Mouse (Mus musculus) kidney, embryonic 15.5 days (tissue): Measurements from ENCODE around the gene Ntm. TPM values are rescaled to one million over a fixed set of nuclear protein-coding genes. Genes with fewer than 3 reads are reported as not detected.

ENCODE experiments used
- ATAC-seq: fragments of 200-750 bp; cut with Nextera tagmentation; replicated peaks from 2 replicates; pipeline ENCODE4 v1.8.0; 2017; ENCODE audit warnings: moderate TSS enrichment; ENCODE audit not compliant: low FRiP score
- H3K27ac ChIP-seq: fragments of 300-500 bp; sonication (generic); 2 replicates; pipeline ENCODE4 v1.5.1; 2015; ENCODE audit warnings: mild to moderate bottlenecking, inconsistent platforms
- H3K27me3 ChIP-seq: fragments of 300-500 bp; sonication (generic); 2 replicates; pipeline ENCODE4 v1.6.1; 2015; ENCODE audit warnings: inconsistent platforms
- H3K36me3 ChIP-seq: fragments of 300-500 bp; sonication (generic); 2 replicates; pipeline ENCODE4 v1.6.1; 2015; ENCODE audit warnings: inconsistent platforms
- H3K4me1 ChIP-seq: fragments of 300-500 bp; sonication (generic); 2 replicates; pipeline ENCODE4 v1.6.1; 2015; ENCODE audit warnings: inconsistent platforms
- H3K4me2 ChIP-seq: fragments of 300-500 bp; sonication (generic); 2 replicates; pipeline ENCODE4 v1.6.1; 2015; ENCODE audit warnings: moderate library complexity, mild to moderate bottlenecking, inconsistent platforms
- H3K4me3 ChIP-seq: fragments of 300-500 bp; sonication (generic); replicated peaks from 2 replicates; pipeline ENCODE4 v1.5.1; 2015; ENCODE audit warnings: mild to moderate bottlenecking, inconsistent platforms
- H3K9ac ChIP-seq: fragments of 300-500 bp; sonication (generic); 2 replicates; pipeline ENCODE4 v1.6.1; 2015; ENCODE audit warnings: mild to moderate bottlenecking, inconsistent platforms
- H3K9me3 ChIP-seq: fragments of 300-500 bp; sonication (generic); replicated peaks from 2 replicates; pipeline ENCODE4 v1.6.1; 2016; ENCODE audit warnings: inconsistent platforms
- WGBS: fragments of 180-500 bp; shearing (Covaris S2); methylation state at CpG from one replicate; pipeline ENCODE4 v1.1.7; 2015; ENCODE audit warnings: mixed read lengths; 5-methylcytosine and 5-hydroxymethylcytosine counted together
- polyA plus RNA-seq: library from polyadenylated mRNA; unstranded; fragments of >200 nt; fragmentation: Nextera tagmentation; extraction: Ambion mirVana; gene quantifications from 2 replicates; pipeline ENCODE4 v1.2.1, GENCODE M21; 2015

The Ntm gene
- polyA plus RNA-seq, 1 experiment from 2014 or later: 45.5 TPM

- H3K4me2 ChIP-seq: no peak overlapping the region
- no peaks in the 10 kb centered on the region for H3K4me1 ChIP-seq
- no peaks in the 10 kb centered on the region for H3K36me3 ChIP-seq
- no peak overlapping the region for H3K27ac ChIP-seq
- WGBS: 63% methylated on average over 3 of the region's 3 CpGs
- ATAC-seq: no peak
- H3K4me3 ChIP-seq: no peak overlapping the region
- H3K9me3 ChIP-seq: no peaks in the 10 kb centered on the region
- H3K27me3 ChIP-seq: no peaks in the 10 kb centered on the region
- H3K9ac ChIP-seq: no peak overlapping the region
Measured at GRCm38 (mm10) chr9:29877583-29877982, 85.4 kb downstream of the Ntm start.

- WGBS: 19% methylated on average over 5 of the region's 5 CpGs
- Histone ChIP-seq H3K36me3 (no peaks in the 10 kb centered on the region), H3K9ac (no peak overlapping the region)
Measured at GRCm38 (mm10) chr9:29867746-29868145, 95.2 kb downstream of the Ntm start.

GRCm38 (mm10) chr9:29866824-29867223 lies 96.1 kb downstream of the Ntm start:
- H3K27ac ChIP-seq: no peak overlapping the region
- ATAC-seq: no peak
- WGBS: 28% methylated on average over 3 of the region's 3 CpGs

More at GRCm38 (mm10) chr9:29867746-29868145, 95.2 kb downstream of the Ntm start:
- H3K27ac ChIP-seq: no peak overlapping the region
- H3K9me3 ChIP-seq: no peaks in the 10 kb centered on the region
- H3K4me3 ChIP-seq: no peak overlapping the region
- no peak overlapping the region for H3K4me2 ChIP-seq
- H3K4me1 ChIP-seq: peaks cover 6% of the 10 kb centered on the region; the same call in 1 of the 2 replicates
- no peak for ATAC-seq
- H3K27me3 ChIP-seq: no peaks in the 10 kb centered on the region

GRCm38 (mm10) chr9:29866101-29866500 lies 96.8 kb downstream of the Ntm start:
- no peak overlapping the region for H3K4me2 ChIP-seq
- no peak overlapping the region for H3K27ac ChIP-seq
- H3K9ac ChIP-seq: no peak overlapping the region
- H3K9me3 ChIP-seq: no peaks in the 10 kb centered on the region
- no peak for ATAC-seq
- H3K4me1 ChIP-seq: peaks cover 6% of the 10 kb centered on the region; the same call in 1 of the 2 replicates
- H3K4me3 ChIP-seq: no peak overlapping the region
- H3K36me3 ChIP-seq: no peaks in the 10 kb centered on the region
- 64% methylated on average over 4 of the region's 4 CpGs for WGBS
- no peaks in the 10 kb centered on the region for H3K27me3 ChIP-seq

More at GRCm38 (mm10) chr9:29866824-29867223, 96.1 kb downstream of the Ntm start:
- Histone ChIP-seq H3K9ac (no peak overlapping the region), H3K4me2 (no peak overlapping the region), H3K9me3 (no peaks in the 10 kb centered on the region), H3K27me3 (no peaks in the 10 kb centered on the region), H3K36me3 (no peaks in the 10 kb centered on the region), H3K4me1 (peaks cover 6% of the 10 kb centered on the region; the same call in 1 of the 2 replicates), H3K4me3 (no peak overlapping the region)

GRCm38 (mm10) chr9:29865502-29865901 lies 97.4 kb downstream of the Ntm start:
- Histone ChIP-seq H3K9me3 (no peaks in the 10 kb centered on the region), H3K4me3 (no peak overlapping the region), H3K36me3 (no peaks in the 10 kb centered on the region), H3K9ac (no peak overlapping the region), H3K4me2 (no peak overlapping the region), H3K27ac (no peak overlapping the region), H3K4me1 (peaks cover 6% of the 10 kb centered on the region; the same call in 1 of the 2 replicates), H3K27me3 (no peaks in the 10 kb centered on the region)
- ATAC-seq: no peak
- 74% methylated on average over 8 of the region's 8 CpGs for WGBS

- Histone ChIP-seq H3K9me3 (no peaks in the 10 kb centered on the region), H3K9ac (no peak overlapping the region), H3K4me3 (no peak overlapping the region), H3K4me1 (peaks cover 6% of the 10 kb centered on the region; the same call in 1 of the 2 replicates), H3K36me3 (no peaks in the 10 kb centered on the region), H3K4me2 (no peak overlapping the region), H3K27ac (no peak overlapping the region), H3K27me3 (no peaks in the 10 kb centered on the region)
- ATAC-seq: no peak
- WGBS: 21% methylated on average over 1 of the region's 1 CpGs
Measured at GRCm38 (mm10) chr9:29864886-29865285, 98.1 kb downstream of the Ntm start.

GRCm38 (mm10) chr9:29862408-29862807 lies 100.5 kb downstream of the Ntm start:
- 69% methylated on average over 5 of the region's 5 CpGs for WGBS
- Histone ChIP-seq H3K27ac (no peak overlapping the region), H3K4me3 (no peak overlapping the region), H3K36me3 (no peaks in the 10 kb centered on the region), H3K4me1 (no peaks in the 10 kb centered on the region), H3K9me3 (no peaks in the 10 kb centered on the region), H3K9ac (no peak overlapping the region), H3K4me2 (no peak overlapping the region), H3K27me3 (no peaks in the 10 kb centered on the region)
- no peak for ATAC-seq

- H3K27ac ChIP-seq: no peak overlapping the region
- H3K27me3 ChIP-seq: no peaks in the 10 kb centered on the region
- no peak for ATAC-seq
- no peak overlapping the region for H3K4me2 ChIP-seq
- no peaks in the 10 kb centered on the region for H3K4me1 ChIP-seq
- no peaks in the 10 kb centered on the region for H3K36me3 ChIP-seq
- WGBS: 90% methylated on average over 6 of the region's 6 CpGs
- H3K9me3 ChIP-seq: no peaks in the 10 kb centered on the region
- H3K4me3 ChIP-seq: no peak overlapping the region
- H3K9ac ChIP-seq: no peak overlapping the region
Measured at GRCm38 (mm10) chr9:29859256-29860048, 103.5 kb downstream of the Ntm start.

GRCm38 (mm10) chr9:29848735-29849455 lies 114.0 kb downstream of the Ntm start:
- Histone ChIP-seq H3K9me3 (no peaks in the 10 kb centered on the region), H3K4me2 (no peak overlapping the region), H3K4me1 (no peaks in the 10 kb centered on the region), H3K9ac (no peak overlapping the region), H3K27ac (no peak overlapping the region), H3K4me3 (no peak overlapping the region), H3K27me3 (peaks cover 4% of the 10 kb centered on the region; the same call in 1 of the 2 replicates), H3K36me3 (no peaks in the 10 kb centered on the region)
- WGBS: 52% methylated on average over 8 of the region's 8 CpGs
- no peak for ATAC-seq

- 0 out of 2 replicates have a peak, but pooled peaks cover 4% of the 10 kb centered on the region for H3K4me1 ChIP-seq
- H3K4me3 ChIP-seq: no peak overlapping the region
- no peaks in the 10 kb centered on the region for H3K27me3 ChIP-seq
- H3K9ac ChIP-seq: no peak overlapping the region
- no peaks in the 10 kb centered on the region for H3K36me3 ChIP-seq
- 86% methylated on average over 6 of the region's 6 CpGs for WGBS
- H3K27ac ChIP-seq: no peak overlapping the region
- no peak for ATAC-seq
- H3K9me3 ChIP-seq: no peaks in the 10 kb centered on the region
- H3K4me2 ChIP-seq: no peak overlapping the region
Measured at GRCm38 (mm10) chr9:29837344-29837743, 125.6 kb downstream of the Ntm start.

- ATAC-seq: no peak
- Histone ChIP-seq H3K4me3 (no peak overlapping the region), H3K4me1 (0 out of 2 replicates have a peak, but pooled peaks cover 4% of the 10 kb centered on the region), H3K9ac (no peak overlapping the region), H3K9me3 (no peaks in the 10 kb centered on the region), H3K36me3 (no peaks in the 10 kb centered on the region), H3K27ac (no peak overlapping the region), H3K4me2 (no peak overlapping the region), H3K27me3 (no peaks in the 10 kb centered on the region)
- WGBS: 81% methylated on average over 5 of the region's 5 CpGs
Measured at GRCm38 (mm10) chr9:29834911-29835310, 128.0 kb downstream of the Ntm start.

- Histone ChIP-seq H3K4me1 (0 out of 2 replicates have a peak, but pooled peaks cover 4% of the 10 kb centered on the region), H3K4me2 (no peak overlapping the region), H3K36me3 (no peaks in the 10 kb centered on the region), H3K9ac (no peak overlapping the region), H3K9me3 (no peaks in the 10 kb centered on the region), H3K4me3 (no peak overlapping the region), H3K27me3 (no peaks in the 10 kb centered on the region; the same call in 1 of the 2 replicates), H3K27ac (no peak overlapping the region)
- ATAC-seq: no peak
- WGBS: 44% methylated on average over 2 of the region's 2 CpGs
Measured at GRCm38 (mm10) chr9:29833781-29834180, 129.2 kb downstream of the Ntm start.
